Mouse (Mus musculus): Measurements from ENCODE around the gene Rara.
A peak's percentile ranks its signal among the peaks of the same experiment; 100 is the strongest.
"Not testable (repeated sequence)": the region's sequence is repeated elsewhere in the genome, so short reads cannot be mapped to it uniquely, and the experiment has no call there.

DNA sequence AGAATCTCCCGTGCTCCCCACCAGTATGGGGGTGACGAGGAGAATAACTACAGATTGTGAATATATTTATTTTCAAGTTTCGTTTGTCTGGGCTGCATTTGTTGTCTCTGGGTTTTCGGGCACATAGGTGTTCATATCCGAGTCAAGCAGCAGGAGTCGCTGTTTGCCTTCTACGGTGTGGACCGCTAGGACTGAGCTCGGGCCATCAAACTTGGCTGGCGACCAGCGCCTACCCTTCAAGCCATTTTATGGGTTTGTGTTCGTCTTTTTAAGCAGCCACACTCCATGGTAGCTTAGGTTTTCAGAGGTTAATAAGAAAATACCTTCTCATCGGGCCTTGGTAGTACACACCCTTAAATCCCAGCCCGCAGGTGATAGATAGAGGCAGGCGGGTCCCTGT, 5.8 kb upstream of the Rara start:
- peak; percentile 62; the same call in 1 of the 2 replicates for TF ChIP-seq CTCF (IDR thresholded peaks at IDR 0.05; ENCODE audit: borderline replicate concordance, insufficient read depth, low read length)
- TF ChIP-seq POLR2A (IDR thresholded peaks at IDR 0.05; ENCODE audit: low read depth, low read length) = not testable (repeated sequence)
